Mouse (Mus musculus) spleen, adult 2 months (tissue): ENCODE measurements at regions not wholly inside any gene's neighbourhood (a gene's known extent, or its start where the extent isn't known, plus 50 kb on each side); places are given as distances from the start of the nearest gene placed in this dataset.

ENCODE experiments used
- CTCF ChIP-seq: fragments of 200-500 bp; IDR thresholded peaks from 2 replicates; pipeline ENCODE4 v1.5.1; 2011; ENCODE audit warnings: mild to moderate bottlenecking, inconsistent platforms; ENCODE audit not compliant: insufficient read depth, insufficient read length, insufficient replicate concordance; ENCODE audit errors: extremely low read depth
- POLR2A ChIP-seq: fragments of 200-500 bp; IDR thresholded peaks from 2 replicates; pipeline ENCODE4 v1.6.1; 2011; ENCODE audit warnings: low read depth, low read length, inconsistent platforms

GRCm38 (mm10) chr6:66465137-66465853, 69.9 kb upstream of the Mad2l1 start:
- TF ChIP-seq CTCF (no peak), POLR2A (no peak)
